Mouse (Mus musculus): Measurements from ENCODE around the gene Fgf15.

- TF ChIP-seq CTCF (IDR thresholded peaks at IDR 0.05; ENCODE audit: low read depth, low read length) (no peak), GATA1 (IDR thresholded peaks at IDR 0.05; ENCODE audit: borderline replicate concordance, low read length) (no peak)
These were observed 18.8 kb downstream of the Fgf15 start, which contains the start of gene LTO1 for GRCm38 (mm10) chr7:144914948-144915750.
